Mouse (Mus musculus) stomach, postnatal 0 days (tissue): ENCODE data around the gene Tmem184b. TPM values are rescaled to one million over a fixed set of nuclear protein-coding genes. Genes with fewer than 3 reads are reported as not detected.

Experiments
- ATAC-seq: fragments of 200-750 bp; cut with Nextera tagmentation; 2 replicates; pipeline ENCODE4 v1.8.0; 2017; ENCODE audit not compliant: low FRiP score, low TSS enrichment
- DNase-seq: peaks from one replicate; pipeline ENCODE4 v3.0.0-alpha.2; 2016; ENCODE audit warnings: low spot score
- H3K27ac ChIP-seq: fragments of 300-500 bp; sonication (generic); replicated peaks from 2 replicates; pipeline ENCODE4 v1.5.1; 2014; ENCODE audit warnings: mild to moderate bottlenecking, control low read depth
- H3K27me3 ChIP-seq: fragments of 300-500 bp; sonication (generic); 2 replicates; pipeline ENCODE4 v1.6.1; 2014; ENCODE audit warnings: low read length; ENCODE audit not compliant: control insufficient read depth, insufficient read depth
- H3K36me3 ChIP-seq: fragments of 300-500 bp; sonication (generic); 2 replicates; pipeline ENCODE4 v1.6.1; 2014; ENCODE audit warnings: low read length, mixed read lengths; ENCODE audit not compliant: control insufficient read depth, insufficient read depth
- H3K4me1 ChIP-seq: fragments of 300-500 bp; sonication (generic); replicated peaks from 2 replicates; pipeline ENCODE4 v1.6.1; 2014; ENCODE audit warnings: antibody characterized with exemption; ENCODE audit not compliant: control insufficient read depth, insufficient read depth
- H3K4me2 ChIP-seq: fragments of 300-500 bp; sonication (generic); replicated peaks from 2 replicates; pipeline ENCODE4 v1.6.1; 2014; ENCODE audit warnings: low read depth, mild to moderate bottlenecking, control low read depth, moderate library complexity
- H3K4me3 ChIP-seq: fragments of 300-500 bp; sonication (generic); 2 replicates; pipeline ENCODE4 v1.5.1; 2014; ENCODE audit warnings: low read depth, low read length, control low read depth
- H3K9ac ChIP-seq: fragments of 300-500 bp; sonication (generic); 2 replicates; pipeline ENCODE4 v1.6.1; 2014; ENCODE audit warnings: mild to moderate bottlenecking, low read length, control low read depth, mixed read lengths
- H3K9me3 ChIP-seq: fragments of 300-500 bp; sonication (generic); 2 replicates; pipeline ENCODE4 v1.6.1; 2016; ENCODE audit warnings: low read length; ENCODE audit not compliant: control insufficient read depth
- CTCF ChIP-seq: IDR thresholded peaks from 2 replicates; pipeline ENCODE4 v1.5.1; 2016; ENCODE audit warnings: antibody characterized with exemption, low read depth, mild to moderate bottlenecking, moderate library complexity
- EP300 ChIP-seq: optimal IDR thresholded peaks from 2 replicates; pipeline ENCODE3; 2016; ENCODE audit warnings: antibody characterized with exemption
- WGBS: fragments of 180-500 bp; shearing (Covaris S2); extraction: QIAGEN DNeasy Blood & Tissue Kit; methylation state at CpG from one replicate; pipeline ENCODE4 v1.1.7; 2014; 5-methylcytosine and 5-hydroxymethylcytosine counted together
- polyA plus RNA-seq: library from polyadenylated mRNA; unstranded; fragments of >200 nt; fragmentation: Nextera tagmentation; extraction: Ambion mirVana; gene quantifications from 2 replicates; pipeline ENCODE4 v1.2.1, GENCODE M21; 2015

Tmem184b gene
- polyA plus RNA-seq, 1 experiment from 2014 or later = 21.2 TPM

DNA sequence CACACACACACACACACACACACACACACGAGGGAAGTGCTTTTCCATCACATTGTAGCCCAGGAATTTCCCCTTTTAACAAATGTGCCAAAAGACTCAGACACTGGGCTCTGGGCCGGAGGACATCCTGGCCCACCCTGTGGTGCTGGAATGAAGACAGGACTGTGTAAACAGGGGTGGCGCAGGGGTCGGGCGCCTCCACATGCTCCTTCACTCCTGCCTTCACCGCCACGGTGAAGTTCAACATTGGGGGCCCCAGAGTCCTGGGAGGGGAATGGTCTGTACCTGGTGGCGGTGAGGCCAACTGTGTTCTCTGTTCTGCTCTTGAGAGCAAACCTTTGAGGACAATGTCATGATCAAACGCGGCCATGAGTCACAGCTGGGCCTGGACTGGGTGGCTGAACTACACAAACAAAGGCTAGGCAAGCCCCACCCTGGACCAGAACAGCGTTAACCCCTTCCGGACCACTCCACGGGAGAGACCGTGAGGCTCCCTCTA is 35.0 kb downstream of the Tmem184b start:
- Histone ChIP-seq H3K9me3 (no peaks in the 10 kb centered on the region), H3K4me3 (no peak overlapping the region), H3K36me3 (peaks cover 15% of the 10 kb centered on the region; the same call in 1 of the 2 replicates), H3K4me2 (peak overlapping the region; percentile 36), H3K27ac (peak overlapping the region; percentile 97), H3K9ac (peak overlapping the region; percentile 54), H3K4me1 (peaks cover 19% of the 10 kb centered on the region), H3K27me3 (no peaks in the 10 kb centered on the region)
- DNase-seq (peak; percentile 96), ATAC-seq (peak; percentile 95)
- no peak for TF ChIP-seq EP300
- TF ChIP-seq CTCF = peak; percentile 29; the same call in 1 of the 2 replicates
- WGBS = 8% methylated on average over 14 of the region's 14 CpGs

- peaks cover 22% of the 10 kb centered on the region; the same call in 1 of the 2 replicates for H3K36me3 ChIP-seq
- ATAC-seq = no peak
- WGBS = 95% methylated on average over 5 of the region's 5 CpGs
Observed at GRCm38 (mm10) chr15:79366402-79366801, 37.0 kb downstream of the Tmem184b start.

DNA sequence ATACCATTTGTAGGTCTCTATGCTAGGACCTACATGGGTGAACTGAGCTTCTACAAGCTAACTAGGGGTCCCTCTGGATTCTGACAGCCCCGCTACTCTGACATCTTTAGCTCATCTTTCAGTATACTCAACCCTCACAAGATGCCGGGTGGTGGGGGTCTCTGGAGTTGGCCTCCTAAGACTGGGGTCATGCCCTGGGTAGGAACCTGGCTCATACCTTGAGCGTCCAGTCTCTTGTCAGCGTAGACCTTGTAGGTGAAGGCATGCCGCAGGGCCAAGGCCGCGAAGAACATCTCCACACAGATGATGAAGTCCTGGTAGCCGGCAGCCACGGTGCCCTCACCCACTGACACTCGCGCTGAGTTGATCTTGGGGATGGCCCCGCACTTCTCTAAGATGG is 38.3 kb downstream of the Tmem184b start:
- Histone ChIP-seq H3K27me3 (no peaks in the 10 kb centered on the region), H3K36me3 (peaks cover 22% of the 10 kb centered on the region; the same call in 1 of the 2 replicates), H3K27ac (no peak overlapping the region), H3K4me1 (peaks cover 17% of the 10 kb centered on the region), H3K9me3 (no peaks in the 10 kb centered on the region), H3K4me2 (no peak overlapping the region), H3K4me3 (no peak overlapping the region), H3K9ac (no peak overlapping the region)
- TF ChIP-seq CTCF = no peak
- no peak for TF ChIP-seq EP300
- 95% methylated on average over 12 of the region's 12 CpGs for WGBS
- DNase-seq (no peak), ATAC-seq (no peak)

More at GRCm38 (mm10) chr15:79366402-79366801, 37.0 kb downstream of the Tmem184b start:
- Histone ChIP-seq H3K27ac (no peak overlapping the region), H3K27me3 (no peaks in the 10 kb centered on the region), H3K4me1 (peaks cover 19% of the 10 kb centered on the region), H3K4me3 (no peak overlapping the region), H3K9me3 (no peaks in the 10 kb centered on the region), H3K9ac (no peak overlapping the region), H3K4me2 (no peak overlapping the region)
- no peak for DNase-seq
- TF ChIP-seq CTCF (no peak), EP300 (no peak)

GRCm38 (mm10) chr15:79364120-79364519 is 39.2 kb downstream of the Tmem184b start:
- Histone ChIP-seq H3K4me1 (peaks cover 13% of the 10 kb centered on the region), H3K4me3 (no peak overlapping the region), H3K36me3 (peaks cover 22% of the 10 kb centered on the region; the same call in 1 of the 2 replicates), H3K27ac (no peak overlapping the region), H3K9me3 (no peaks in the 10 kb centered on the region), H3K9ac (no peak overlapping the region), H3K4me2 (no peak overlapping the region), H3K27me3 (no peaks in the 10 kb centered on the region)
- TF ChIP-seq CTCF (no peak), EP300 (no peak)
- DNase-seq = no peak
- no peak for ATAC-seq
- 49% methylated on average over 6 of the region's 6 CpGs for WGBS

GRCm38 (mm10) chr15:79361023-79361422 is 42.3 kb downstream of the Tmem184b start:
- no peak for DNase-seq
- peaks cover 12% of the 10 kb centered on the region for H3K4me1 ChIP-seq
- H3K9me3 ChIP-seq = no peaks in the 10 kb centered on the region
- H3K36me3 ChIP-seq = peaks cover 18% of the 10 kb centered on the region; the same call in 1 of the 2 replicates
- no peak overlapping the region for H3K4me3 ChIP-seq
- no peak overlapping the region for H3K9ac ChIP-seq
- H3K27ac ChIP-seq = 0 out of 2 replicates have a peak overlapping the region, but pooled peaks have one; percentile 24
- H3K27me3 ChIP-seq = no peaks in the 10 kb centered on the region
- H3K4me2 ChIP-seq = no peak overlapping the region
- ATAC-seq = no peak
- TF ChIP-seq EP300 (no peak), CTCF (no peak)
- WGBS = 33% methylated on average over 4 of the region's 4 CpGs

GRCm38 (mm10) chr15:79360371-79360770 is 43.0 kb downstream of the Tmem184b start:
- no peak overlapping the region for H3K4me3 ChIP-seq
- no peak for TF ChIP-seq CTCF
- no peak for TF ChIP-seq EP300
- DNase-seq = no peak
- no peak overlapping the region for H3K27ac ChIP-seq
- 36% methylated on average over 7 of the region's 7 CpGs for WGBS
- no peaks in the 10 kb centered on the region for H3K9me3 ChIP-seq
- peaks cover 13% of the 10 kb centered on the region; the same call in 1 of the 2 replicates for H3K36me3 ChIP-seq
- H3K27me3 ChIP-seq = no peaks in the 10 kb centered on the region
- no peak for ATAC-seq
- no peak overlapping the region for H3K9ac ChIP-seq
- H3K4me1 ChIP-seq = peaks cover 12% of the 10 kb centered on the region
- H3K4me2 ChIP-seq = no peak overlapping the region
